Mouse (Mus musculus) urinary bladder, adult 18-20 months (tissue): Measurements from ENCODE around the gene Gm3526.
"Not testable (repeated sequence)": the region's sequence is repeated elsewhere in the genome, so short reads cannot be mapped to it uniquely, and the experiment has no call there.

Source experiments
- DNase-seq, 2 experiments: peaks; one replicate each; pipeline ENCODE4 v3.0.0; 2022; ENCODE audit warnings: low spot score in 2 of 2, mixed read lengths in 2 of 2

The Gm3526 gene

DNA sequence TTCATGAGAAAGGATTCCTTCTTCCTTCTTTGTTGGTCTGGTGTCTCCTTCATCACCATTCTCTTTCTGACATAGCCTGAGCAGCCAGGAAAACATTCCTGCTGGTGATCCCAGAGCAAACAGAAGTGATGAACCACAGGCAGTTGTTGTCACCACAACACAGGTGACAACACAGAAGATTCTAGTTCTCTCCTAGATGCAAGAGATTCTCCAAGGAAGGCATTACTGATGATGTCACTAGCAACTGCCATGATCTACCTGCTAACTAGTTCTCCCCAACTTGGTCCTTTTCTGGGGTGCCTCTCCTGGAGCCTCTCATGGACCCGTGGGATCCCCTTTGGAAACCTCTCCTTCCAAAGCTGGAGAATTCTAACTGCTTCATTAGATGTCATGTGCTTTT lies at the start of gene Gm3526:
Gene Gm3526 (minus strand): TSS at position 101 of the 400 bp plus-strand sequence.
- DNase-seq, result not testable (repeated sequence)
